Mouse (Mus musculus): Measurements from ENCODE around the gene Tpp1.

The Tpp1 gene

DNA sequence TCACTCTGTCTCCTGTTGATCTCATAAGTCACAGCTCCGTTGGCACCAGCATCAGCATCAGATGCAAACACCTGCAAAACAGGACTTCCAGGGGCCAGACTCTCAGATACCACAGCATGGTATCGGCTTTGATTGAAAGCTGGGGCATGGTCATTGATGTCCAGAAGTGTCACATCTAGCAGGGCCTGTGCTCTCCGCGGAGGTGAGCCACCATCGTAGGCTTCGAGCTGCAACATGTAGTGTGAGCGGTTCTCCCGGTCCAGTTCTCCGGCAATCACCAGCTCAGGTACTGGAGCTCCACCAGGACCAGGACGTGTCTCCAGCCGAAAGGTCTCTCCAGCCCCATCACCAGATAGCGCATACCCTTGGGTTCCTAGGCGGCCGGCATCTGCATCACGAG, 20.3 kb upstream of the Tpp1 start:
- POLR2A ChIA-PET = interaction anchor here in 3 of 4 experiments (1.1 to 1.8 kb wide), 7 partner anchors 10 to 39 kb away, joined by 3 to 6 read pairs (median 5); partner anchors contain the start of genes Mrpl17 (in 2 of the 3) and Tpp1 (in 1 of the 3)

DNA sequence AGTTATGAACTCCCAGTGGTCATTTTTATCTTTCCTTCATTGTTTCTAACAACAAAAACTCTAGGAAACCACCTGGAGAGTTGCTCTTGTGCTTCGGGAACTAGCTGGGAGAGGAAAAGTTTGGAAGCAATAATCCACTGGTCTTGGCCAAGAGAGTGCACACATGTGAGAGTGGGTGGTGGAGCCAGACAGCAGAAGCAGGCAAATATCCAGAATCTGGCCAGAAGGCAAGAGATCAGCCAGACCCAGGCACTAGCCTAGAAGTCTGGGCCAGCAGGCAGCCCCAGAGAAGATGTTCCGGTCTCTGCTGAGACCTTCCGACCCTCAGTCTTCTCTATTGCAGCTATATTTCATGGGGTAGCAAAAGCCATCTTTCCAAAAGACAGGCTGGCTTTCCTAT, 17.9 kb upstream of the Tpp1 start:
- ChIA-PET CTCF (no interaction called here), POLR2A (interaction anchor here in 1 of 4 experiments (0.8 kb wide), 1 partner anchor 8 kb away, joined by 3 read pairs; no protein-coding TSS in a partner anchor)

More for the DNA sequence above, 20.3 kb upstream of the Tpp1 start:
- CTCF ChIA-PET = interaction anchor here in 1 of 4 experiments (0.8 kb wide), 1 partner anchor 121 kb away, joined by 6 read pairs; the partner anchor contains the start of gene Dnhd1

GRCm38 (mm10) chr7:105767729-105768165, 15.7 kb upstream of the Tpp1 start:
- POLR2A ChIA-PET = interaction anchor here in 1 of 4 experiments (1.3 kb wide), 1 partner anchor 15 kb away, joined by 5 read pairs; the partner anchor contains the start of gene Tpp1
- CTCF ChIA-PET = no interaction called here

DNA sequence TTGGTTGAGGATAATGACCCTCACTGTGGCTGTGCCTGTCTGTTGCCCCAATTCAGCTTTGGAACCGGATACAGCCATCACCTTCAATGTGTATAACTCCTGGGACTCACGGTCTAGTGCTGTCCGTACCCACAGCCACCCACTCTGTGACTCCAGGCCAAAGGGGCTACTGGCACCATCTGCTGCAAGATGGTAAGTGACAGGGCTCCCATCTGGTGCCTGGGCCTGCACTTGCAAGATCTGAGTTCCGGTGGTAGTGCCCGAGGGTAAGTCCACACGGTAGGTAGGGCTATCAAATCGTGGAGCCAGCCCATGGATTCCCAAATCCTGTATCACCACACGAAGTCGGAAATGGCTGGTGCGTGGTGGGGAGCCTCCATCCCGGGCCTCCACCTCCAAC, 12.3 kb upstream of the Tpp1 start:
- ChIA-PET POLR2A (interaction anchor here in 2 of 4 experiments (1.0 to 4.1 kb wide), 2 partner anchors 13 to 20 kb away, joined by 3 to 35 read pairs; partner anchors contain the start of genes Taf10 (in 1 of the 2) and Tpp1 (in 1 of the 2)), CTCF (no interaction called here)

GRCm38 (mm10) chr7:105762517-105763270, 10.7 kb upstream of the Tpp1 start:
- ChIA-PET CTCF (interaction anchor here in 2 of 4 experiments (1.4 kb wide), 2 partner anchors 48 to 112 kb away, joined by 3 read pairs; partner anchors contain the start of genes Dnhd1 (in 1 of the 2) and Mrpl17 (in 1 of the 2)), POLR2A (interaction anchor here (0.7 to 4.1 kb wide), 14 partner anchors 9 to 112 kb away, joined by 3 to 35 read pairs (median 4); partner anchors contain the start of genes Tpp1 (in 4 of the 4), Mrpl17 (in 2 of the 4), Taf10 (in 2 of the 4) and Dnhd1 (in 1 of the 4))

- ChIA-PET CTCF (interaction anchor here in 2 of 4 experiments (1.1 to 1.4 kb wide), 3 partner anchors 9 to 111 kb away, joined by 3 to 4 read pairs (median 3); partner anchors contain the start of genes Dnhd1 (in 1 of the 2), Mrpl17 (in 1 of the 2) and Tpp1 (in 1 of the 2)), POLR2A (interaction anchor here (0.5 to 4.1 kb wide), 22 partner anchors 8 to 213 kb away, joined by 3 to 35 read pairs (median 4); partner anchors contain the start of genes Tpp1 (in 4 of the 4), Taf10 (in 3 of the 4), Dnhd1 (in 2 of the 4) and Mrpl17 (in 2 of the 4))
Measured at GRCm38 (mm10) chr7:105761813-105762484, 9.9 kb upstream of the Tpp1 start.

GRCm38 (mm10) chr7:105753281-105753680, 1.2 kb upstream of the Tpp1 start:
- ChIA-PET CTCF (interaction anchor here in 3 of 4 experiments (0.8 to 2.2 kb wide), 5 partner anchors 8 to 354 kb away, joined by 3 to 8 read pairs (median 4); partner anchors contain the start of genes Fam160a2 (in 1 of the 3) and Mrpl17 (in 1 of the 3)), POLR2A (interaction anchor here (1.0 to 9.5 kb wide), 23 partner anchors 9 to 353 kb away, joined by 3 to 185 read pairs (median 13); partner anchors contain the start of genes Taf10 (in 4 of the 4), Ilk (in 3 of the 4), Rrp8 (in 3 of the 4) and Mrpl17 (in 2 of the 4))

- ChIA-PET POLR2A (interaction anchor here (0.6 to 9.5 kb wide), 50 partner anchors 9 to 1457 kb away, joined by 3 to 185 read pairs (median 6); partner anchors contain the start of genes Ilk (in 4 of the 4), Taf10 (in 4 of the 4), Mrpl17 (in 3 of the 4) and Rrp8 (in 3 of the 4)), CTCF (interaction anchor here (0.7 to 2.4 kb wide), 8 partner anchors 9 to 353 kb away, joined by 3 to 10 read pairs (median 4); partner anchors contain the start of genes Dnhd1 (in 3 of the 4) and Fam160a2 (in 1 of the 4))
Measured at GRCm38 (mm10) chr7:105752716-105753115, 681 bp upstream of the Tpp1 start.

DNA sequence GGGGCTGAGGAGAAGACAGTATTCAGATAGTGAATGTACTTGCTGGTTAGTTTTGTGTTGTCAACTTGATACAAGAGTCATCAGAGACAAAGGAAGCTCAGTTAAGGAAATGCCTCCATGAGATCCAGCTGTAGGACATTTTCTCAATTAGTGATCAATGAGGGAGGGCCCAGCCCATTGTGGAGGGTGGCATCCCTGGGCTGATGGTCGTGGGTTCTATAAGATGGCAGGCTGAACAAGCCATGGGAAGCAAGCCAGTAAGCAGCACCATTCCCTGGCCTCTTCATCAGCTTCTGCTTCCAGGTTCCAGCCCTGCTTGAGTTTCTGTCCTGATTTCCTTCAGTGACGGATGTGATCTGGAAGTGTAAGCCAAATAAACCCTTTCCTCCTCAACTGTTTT, 4.3 kb downstream of the Tpp1 start:
- CTCF ChIA-PET = interaction anchor here in 1 of 4 experiments (0.6 kb wide), 1 partner anchor 20 kb away, joined by 4 read pairs; no protein-coding TSS in a partner anchor
- POLR2A ChIA-PET = interaction anchor here in 3 of 4 experiments (1.0 to 6.9 kb wide), 5 partner anchors 8 to 63 kb away, joined by 3 to 62 read pairs (median 4); partner anchors contain the start of genes Ilk (in 2 of the 3), Mrpl17 (in 1 of the 3) and Rrp8 (in 1 of the 3)

DNA sequence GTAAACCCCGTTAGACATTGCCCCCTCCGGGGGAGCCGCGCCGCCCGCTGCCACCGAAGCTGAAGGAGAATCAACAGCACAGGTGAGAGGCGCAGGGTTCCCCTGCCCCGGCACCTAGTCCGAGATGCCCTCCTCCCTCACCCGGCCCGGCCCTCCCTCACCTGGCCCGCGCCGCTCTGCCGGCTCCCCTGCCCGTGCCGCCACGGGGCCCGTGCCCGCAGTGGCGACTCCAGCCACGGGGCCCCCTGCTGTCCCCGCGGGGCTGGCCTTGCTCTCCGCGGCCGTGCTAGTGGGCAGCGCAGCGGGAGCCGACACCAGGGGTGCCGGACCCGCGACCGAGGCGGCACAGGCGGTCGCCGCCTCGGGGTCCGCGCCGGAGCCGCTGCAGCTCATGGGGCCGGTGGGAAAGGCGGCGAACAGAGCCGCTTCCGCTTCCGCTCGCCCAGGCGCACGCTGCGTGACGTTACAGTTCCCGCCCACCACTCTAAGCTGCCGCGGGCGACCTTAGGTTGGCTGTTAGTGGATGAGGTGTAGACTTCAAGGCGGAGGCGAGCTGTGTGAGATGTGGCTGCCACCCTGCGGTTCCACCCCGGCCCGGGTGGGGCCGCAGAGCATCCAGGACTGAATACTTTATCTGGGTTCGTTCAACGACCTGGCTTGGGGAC, 8.0 kb downstream of the Tpp1 start, which contains the start of gene Taf10:
TSS of gene Taf10 (minus strand) at position 436 of the 665 bp plus-strand sequence.
- CTCF ChIA-PET = interaction anchor here in 3 of 4 experiments (0.6 to 1.8 kb wide), 9 partner anchors 8 to 187 kb away, joined by 3 to 7 read pairs (median 4); partner anchors contain the start of genes Dnhd1 (in 3 of the 3), Mrpl17 (in 1 of the 3) and Tpp1 (in 1 of the 3)
- POLR2A ChIA-PET = interaction anchor here (0.5 to 10.9 kb wide), 33 partner anchors 8 to 1436 kb away, joined by 3 to 185 read pairs (median 5); partner anchors contain the start of genes Mrpl17 (in 3 of the 4), Tpp1 (in 3 of the 4), Arfip2 (in 2 of the 4) and Gm45799 (in 2 of the 4)

- CTCF ChIA-PET = interaction anchor here in 3 of 4 experiments (1.0 to 1.8 kb wide), 7 partner anchors 9 to 93 kb away, joined by 3 to 7 read pairs (median 4); partner anchors contain the start of genes Dnhd1 (in 2 of the 3), Mrpl17 (in 1 of the 3) and Tpp1 (in 1 of the 3)
- POLR2A ChIA-PET = interaction anchor here (0.9 to 10.9 kb wide), 29 partner anchors 7 to 346 kb away, joined by 3 to 185 read pairs (median 5); partner anchors contain the start of genes Mrpl17 (in 3 of the 4), Tpp1 (in 3 of the 4), Arfip2 (in 2 of the 4) and Gm45799 (in 2 of the 4)
Measured at GRCm38 (mm10) chr7:105743246-105743925, 8.6 kb downstream of the Tpp1 start.

- ChIA-PET CTCF (interaction anchor here in 2 of 4 experiments (1.3 to 1.8 kb wide), 2 partner anchors 9 to 67 kb away, joined by 3 to 5 read pairs; partner anchors contain the start of gene Tpp1 (in 1 of the 2)), POLR2A (interaction anchor here in 3 of 4 experiments (0.9 to 10.9 kb wide), 12 partner anchors 10 to 345 kb away, joined by 3 to 185 read pairs (median 15); partner anchors contain the start of genes Tpp1 (in 3 of the 3), Arfip2 (in 2 of the 3), Gm45799 (in 2 of the 3) and Mrpl17 (in 2 of the 3))
Measured at GRCm38 (mm10) chr7:105742539-105743215, 9.4 kb downstream of the Tpp1 start.

DNA sequence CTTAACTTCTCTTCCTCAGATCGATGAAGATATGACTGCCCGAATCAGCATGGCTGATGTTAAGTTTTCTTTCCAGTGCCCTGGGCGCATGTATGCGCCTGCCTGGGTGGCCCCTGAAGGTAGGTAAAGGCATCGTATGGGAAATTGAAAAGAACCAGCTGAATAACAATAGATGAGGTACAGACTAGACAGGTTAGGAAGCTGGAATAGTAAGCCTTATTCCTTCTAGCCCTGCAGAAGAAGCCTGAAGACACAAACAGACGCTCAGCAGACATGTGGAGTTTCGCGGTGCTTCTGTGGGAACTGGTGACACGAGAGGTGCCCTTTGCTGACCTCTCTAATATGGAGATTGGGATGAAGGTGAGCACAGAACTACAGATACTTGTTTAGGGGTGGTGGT, 10.1 kb downstream of the Tpp1 start:
- POLR2A ChIA-PET = interaction anchor here in 2 of 4 experiments (0.9 to 10.9 kb wide), 5 partner anchors 12 to 69 kb away, joined by 3 to 185 read pairs (median 7); partner anchors contain the start of genes Mrpl17 (in 2 of the 2) and Tpp1 (in 2 of the 2)
- CTCF ChIA-PET = interaction anchor here in 1 of 4 experiments (1.8 kb wide), 1 partner anchor 10 kb away, joined by 5 read pairs; the partner anchor contains the start of gene Tpp1

DNA sequence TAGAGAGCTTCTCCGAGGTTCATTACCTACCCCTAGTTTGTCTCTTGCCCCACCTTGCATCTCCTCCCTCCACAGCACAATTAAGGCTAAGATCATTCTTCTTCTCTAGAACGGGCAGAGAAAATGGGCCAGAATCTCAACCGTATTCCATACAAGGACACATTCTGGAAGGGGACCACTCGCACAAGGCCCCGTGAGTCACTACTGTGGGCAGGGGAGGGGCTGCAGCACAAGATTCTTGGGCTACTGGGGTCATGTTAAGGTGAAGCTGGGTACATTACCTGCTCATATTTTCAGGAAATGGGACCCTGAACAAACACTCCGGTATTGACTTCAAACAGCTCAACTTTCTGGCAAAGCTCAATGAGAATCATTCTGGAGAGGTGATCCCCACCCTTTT, 11.2 kb downstream of the Tpp1 start:
- ChIA-PET CTCF (no interaction called here), POLR2A (interaction anchor here in 3 of 4 experiments (0.8 to 10.9 kb wide), 6 partner anchors 13 to 70 kb away, joined by 3 to 185 read pairs (median 11); partner anchors contain the start of genes Mrpl17 (in 2 of the 3) and Tpp1 (in 2 of the 3))

Data from embryonic stem cell, embryonic (primary cell).